Mouse (Mus musculus) splenic B cell, adult 2 months (primary cell): Measurements from ENCODE around the gene Gpr35.

Experiments used
- DNase-seq: peaks from one replicate; pipeline ENCODE4 v3.0.0-alpha.2; 2011; ENCODE audit warnings: low read depth, low spot score
- H3K27me3 ChIP-seq: 2 replicates; pipeline ENCODE4 v1.6.1; 2012; ENCODE audit warnings: mild to moderate bottlenecking, low read length, moderate library complexity, mixed read lengths; ENCODE audit not compliant: control insufficient read depth, poor library complexity, insufficient read depth, severe bottlenecking
- H3K36me3 ChIP-seq: 2 replicates; pipeline ENCODE4 v1.6.1; 2012; ENCODE audit warnings: mild to moderate bottlenecking, low read length, moderate library complexity, mixed read lengths; ENCODE audit not compliant: control insufficient read depth, poor library complexity, insufficient read depth, severe bottlenecking

Gene Gpr35

GRCm38 (mm10) chr1:93031199-93031598 lies 80.5 kb downstream of the Gpr35 start:
- H3K36me3 ChIP-seq = no peaks in the 10 kb centered on the region
- no peak for DNase-seq
- no peaks in the 10 kb centered on the region for H3K27me3 ChIP-seq

GRCm38 (mm10) chr1:93033989-93034388 lies 83.3 kb downstream of the Gpr35 start:
- H3K36me3 ChIP-seq = no peaks in the 10 kb centered on the region
- no peaks in the 10 kb centered on the region for H3K27me3 ChIP-seq
- no peak for DNase-seq

GRCm38 (mm10) chr1:93035981-93036380 lies 85.3 kb downstream of the Gpr35 start:
- Histone ChIP-seq H3K36me3 (no peaks in the 10 kb centered on the region), H3K27me3 (no peaks in the 10 kb centered on the region)
- no peak for DNase-seq
